Mouse (Mus musculus): ENCODE results near the gene Fam3a. TPM values are rescaled to one million over a fixed set of nuclear protein-coding genes. Genes with fewer than 3 reads are reported as not detected.
"Not testable (repeated sequence)": the region's sequence is repeated elsewhere in the genome, so short reads cannot be mapped to it uniquely, and the experiment has no call there.

Fam3a gene
- polyA plus RNA-seq, 1 experiment from 2014 or later = 34.0 TPM

DNA sequence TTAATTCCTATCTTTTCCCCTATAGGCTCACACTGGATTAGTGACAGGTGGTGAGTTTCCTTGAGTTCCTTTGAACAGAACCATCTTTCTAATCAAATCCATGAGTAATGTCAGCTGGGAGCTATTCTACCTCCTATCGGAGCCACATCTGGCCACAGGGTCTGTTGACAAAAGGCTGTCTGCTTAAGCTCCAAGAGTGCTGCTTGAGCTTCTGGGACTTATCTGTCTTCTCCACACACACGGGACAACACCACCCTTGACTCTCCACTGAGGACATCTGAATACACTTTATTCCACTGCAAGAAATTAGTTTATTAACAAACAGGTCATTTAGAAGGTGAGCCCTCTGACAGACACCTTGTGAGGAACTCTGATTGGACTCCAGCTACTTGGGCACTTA lies 8.6 kb downstream of the Fam3a start:
- Histone ChIP-seq H3K9me3 (no peaks in the 10 kb centered on the region), H3K36me3 (replicated peaks) (no peaks in the 10 kb centered on the region), H3K9ac (no peak overlapping the region), H3K27me3 (no peaks in the 10 kb centered on the region), H3K4me1 (no peaks in the 10 kb centered on the region), H3K27ac (no peak overlapping the region), H3K4me3 (replicated peaks) (no peak overlapping the region), H3K4me2 (no peak overlapping the region)
- no peak for ATAC-seq (ENCODE audit: low FRiP score)
- WGBS = 78% methylated on average over 2 of the region's 2 CpGs

DNA sequence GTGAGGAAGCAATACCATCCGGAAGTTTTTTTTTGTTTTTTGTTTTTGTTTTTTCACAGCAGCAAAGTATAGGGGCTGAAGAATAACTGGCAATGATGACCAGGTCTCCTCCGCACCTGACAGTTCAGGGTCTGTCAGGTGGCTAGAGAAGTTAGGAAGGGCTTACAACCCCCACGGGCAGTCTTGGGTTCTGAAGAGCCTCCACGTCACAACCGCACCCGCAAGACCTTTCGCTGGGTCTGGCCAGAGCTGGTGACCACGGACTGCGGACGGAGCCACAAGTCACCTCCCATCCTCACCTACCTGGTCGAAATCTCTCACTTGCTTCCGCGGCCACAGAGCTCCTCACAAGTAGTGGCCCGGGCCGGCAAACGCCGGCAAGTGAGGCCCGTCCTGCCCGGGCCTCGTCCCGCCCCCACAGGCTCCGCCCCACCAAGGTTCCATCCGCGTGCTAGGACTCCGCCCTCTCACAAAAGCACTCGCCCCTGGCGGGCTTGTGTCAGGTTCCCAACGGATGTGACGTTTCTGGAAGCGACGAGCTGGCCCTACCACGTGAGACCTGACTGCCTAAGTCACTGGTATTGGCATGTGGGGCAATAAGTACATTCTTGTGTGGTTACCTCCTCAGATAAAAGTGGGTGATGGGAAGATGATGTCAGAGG lies 20.1 kb downstream of the Fam3a start, which contains the start of the genes Ubl4a and Slc10a3:
TSS of gene Ubl4a (minus strand) at position 331 of the 662 bp plus-strand sequence.
TSS of gene Slc10a3 (minus strand) at position 462 of the 662 bp plus-strand sequence.
- WGBS = 20% methylated on average over 32 of the region's 32 CpGs
- H3K4me1 ChIP-seq = no peaks in the 10 kb centered on the region

GRCm38 (mm10) chrX:74368209-74368909 lies 24.7 kb downstream of the Fam3a start:
- WGBS = 15% methylated on average over 42 of the region's 49 CpGs
- no peaks in the 10 kb centered on the region for H3K9me3 ChIP-seq
- H3K4me3 ChIP-seq (replicated peaks) = peak overlapping the region; percentile 57
- H3K27ac ChIP-seq = peak overlapping the region; percentile 65; the same call in 1 of the 2 replicates
- peak; percentile 76 for ATAC-seq (ENCODE audit: low FRiP score)
- H3K36me3 ChIP-seq (replicated peaks) = no peaks in the 10 kb centered on the region
- no peaks in the 10 kb centered on the region for H3K27me3 ChIP-seq
- H3K4me1 ChIP-seq = peaks cover 11% of the 10 kb centered on the region
- H3K9ac ChIP-seq = peak overlapping the region; percentile 77
- peak overlapping the region; percentile 62 for H3K4me2 ChIP-seq

More for the DNA sequence above, 20.1 kb downstream of the Fam3a start, which contains the start of the genes Ubl4a and Slc10a3:
- ATAC-seq (ENCODE audit: low FRiP score) = peak; percentile 91
- H3K36me3 ChIP-seq (replicated peaks) = no peaks in the 10 kb centered on the region
- no peaks in the 10 kb centered on the region for H3K27me3 ChIP-seq
- H3K27ac ChIP-seq = no peak within 1 kb of the TSS
- H3K4me2 ChIP-seq = peak within 1 kb of the TSS; percentile 55
- H3K4me3 ChIP-seq (replicated peaks) = peak within 1 kb of the TSS; percentile 41
- no peaks in the 10 kb centered on the region for H3K9me3 ChIP-seq
- peak within 1 kb of the TSS; percentile 52; the same call in 1 of the 2 replicates for H3K9ac ChIP-seq

DNA sequence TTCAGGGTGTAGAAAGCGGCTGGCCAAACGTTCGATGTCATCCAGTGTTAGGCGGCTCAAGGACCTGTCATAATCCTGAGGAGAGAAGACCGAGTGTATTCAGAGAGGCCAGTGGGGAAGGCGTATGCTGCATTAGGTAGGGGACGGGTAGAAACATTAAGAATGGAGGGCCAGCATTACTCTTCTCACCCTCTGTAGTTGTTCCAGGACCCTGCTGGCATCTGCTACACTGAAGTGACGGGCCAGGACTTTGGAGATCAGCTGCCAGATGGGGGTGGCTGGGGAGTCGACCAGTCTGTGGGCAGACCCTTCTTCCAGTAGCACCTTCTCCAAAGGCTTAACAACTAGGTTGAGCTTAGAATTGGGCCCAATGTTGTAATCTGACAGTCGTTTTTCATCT lies 25.6 kb downstream of the Fam3a start:
- Histone ChIP-seq H3K4me3 (replicated peaks) (peak overlapping the region; percentile 57), H3K4me1 (peaks cover 11% of the 10 kb centered on the region), H3K36me3 (replicated peaks) (no peaks in the 10 kb centered on the region), H3K4me2 (peak overlapping the region; percentile 62), H3K27ac (no peak overlapping the region), H3K9ac (peak overlapping the region; percentile 77), H3K27me3 (no peaks in the 10 kb centered on the region), H3K9me3 (no peaks in the 10 kb centered on the region)
- no peak for ATAC-seq (ENCODE audit: low FRiP score)
- WGBS = 72% methylated on average over 10 of the region's 10 CpGs

GRCm38 (mm10) chrX:74359171-74359570 lies 33.9 kb downstream of the Fam3a start:
- Histone ChIP-seq H3K27me3 (no peaks in the 10 kb centered on the region), H3K4me1 (no peaks in the 10 kb centered on the region), H3K4me2 (no peak overlapping the region), H3K9ac (no peak overlapping the region), H3K36me3 (replicated peaks) (no peaks in the 10 kb centered on the region), H3K9me3 (no peaks in the 10 kb centered on the region), H3K27ac (no peak overlapping the region), H3K4me3 (replicated peaks) (no peak overlapping the region)
- 41% methylated on average over 11 of the region's 11 CpGs for WGBS
- ATAC-seq (ENCODE audit: low FRiP score) = no peak

DNA sequence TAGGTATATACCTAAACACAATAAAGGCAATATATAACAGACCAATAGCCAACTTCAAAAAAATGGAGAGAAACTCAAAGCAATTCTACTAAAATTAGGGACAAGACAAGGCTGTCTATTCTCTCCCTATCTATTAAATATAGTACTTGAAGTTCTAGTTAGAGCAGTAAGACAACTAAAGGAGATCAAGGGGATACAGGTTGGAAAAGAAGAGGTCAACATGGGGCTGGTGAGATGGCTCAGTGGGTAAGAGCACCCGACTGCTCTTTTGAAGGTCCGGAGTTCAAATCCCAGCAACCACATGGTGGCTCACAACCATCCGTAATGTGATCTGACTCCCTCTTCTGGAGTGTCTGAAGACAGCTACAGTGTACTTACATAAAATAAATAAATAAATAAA lies 36.0 kb downstream of the Fam3a start:
- not testable (repeated sequence) for H3K9me3 ChIP-seq; H3K4me3 ChIP-seq (replicated peaks); ATAC-seq (ENCODE audit: low FRiP score); H3K4me1 ChIP-seq; H3K27me3 ChIP-seq; H3K27ac ChIP-seq; H3K36me3 ChIP-seq (replicated peaks); H3K4me2 ChIP-seq; H3K9ac ChIP-seq
- WGBS = 94% methylated on average over 3 of the region's 3 CpGs

DNA sequence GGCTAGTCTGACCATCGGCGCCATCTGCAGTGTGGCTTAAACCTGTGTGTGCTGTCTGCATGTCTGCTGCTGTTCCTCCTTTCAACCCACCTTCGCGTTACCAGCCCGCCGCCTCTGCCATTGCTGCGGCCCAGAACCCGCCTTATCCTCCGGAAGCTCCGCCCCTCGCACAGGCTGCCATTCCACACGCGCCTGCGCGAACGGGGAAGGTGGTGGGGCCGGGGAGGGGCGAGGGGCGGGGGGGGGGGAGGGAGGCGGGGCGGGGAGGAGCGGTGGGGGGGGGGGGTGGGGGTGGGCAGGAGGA lies 39.7 kb downstream of the Fam3a start, which contains the start of gene Lage3:
TSS of gene Lage3 (minus strand) at position 152 of the 304 bp plus-strand sequence.
- peak within 1 kb of the TSS; percentile 62 for H3K4me2 ChIP-seq
- 17% methylated on average over 12 of the region's 22 CpGs for WGBS
- H3K4me3 ChIP-seq (replicated peaks) = peak within 1 kb of the TSS; percentile 43
- ATAC-seq (ENCODE audit: low FRiP score) = peak; percentile 89
- H3K36me3 ChIP-seq (replicated peaks) = no peaks in the 10 kb centered on the region
- H3K27ac ChIP-seq = peak within 1 kb of the TSS; percentile 53
- H3K4me1 ChIP-seq = peaks cover 4% of the 10 kb centered on the region; the same call in 1 of the 2 replicates
- no peaks in the 10 kb centered on the region for H3K27me3 ChIP-seq
- H3K9ac ChIP-seq = peak within 1 kb of the TSS; percentile 61
- no peaks in the 10 kb centered on the region for H3K9me3 ChIP-seq

DNA sequence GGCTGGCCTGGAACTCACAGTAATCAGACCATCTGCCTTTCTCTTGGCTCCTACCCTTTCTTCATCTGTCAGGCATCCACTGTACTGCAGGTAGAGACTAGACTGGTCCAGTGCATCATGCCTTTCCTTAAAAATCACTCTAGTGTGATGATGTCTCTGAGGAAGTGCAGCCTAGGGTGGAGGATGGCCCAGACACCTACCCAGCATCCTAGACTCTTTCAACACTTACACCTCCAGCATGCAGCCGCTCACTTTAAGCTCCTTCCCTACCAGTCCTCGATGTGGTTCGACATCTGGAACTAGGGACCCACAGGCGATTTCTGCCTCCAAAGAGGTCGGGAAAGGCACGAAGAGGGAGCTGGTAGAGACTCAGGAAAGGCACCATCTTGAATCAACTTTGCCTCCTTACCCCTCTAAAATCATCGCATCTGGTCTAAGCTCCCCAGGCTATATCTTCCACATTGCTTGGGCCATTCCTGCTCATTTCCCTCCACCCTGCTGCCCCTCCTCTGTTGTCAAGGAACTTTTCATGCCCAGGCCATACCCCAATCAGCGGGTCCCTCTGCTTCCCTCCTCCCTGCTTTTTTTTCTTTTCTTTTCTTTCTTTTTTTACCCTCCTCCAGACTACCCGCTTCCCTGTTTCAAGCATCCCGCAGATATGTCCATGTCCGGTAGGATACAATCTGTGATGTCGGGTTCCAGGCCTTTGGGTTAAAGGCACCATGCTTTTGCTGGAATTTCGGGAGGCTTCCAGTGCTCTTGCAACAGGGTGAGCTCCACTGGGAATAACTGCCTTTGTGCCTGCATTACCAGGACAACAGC lies 40.2 kb downstream of the Fam3a start:
- no peaks in the 10 kb centered on the region for H3K36me3 ChIP-seq (replicated peaks)
- H3K9ac ChIP-seq = peak overlapping the region; percentile 61
- 25% methylated on average over 13 of the region's 13 CpGs for WGBS
- H3K27ac ChIP-seq = peak overlapping the region; percentile 53
- peak overlapping the region; percentile 43 for H3K4me3 ChIP-seq (replicated peaks)
- peak overlapping the region; percentile 62 for H3K4me2 ChIP-seq
- peaks cover 4% of the 10 kb centered on the region; the same call in 1 of the 2 replicates for H3K4me1 ChIP-seq
- no peaks in the 10 kb centered on the region for H3K9me3 ChIP-seq
- ATAC-seq (ENCODE audit: low FRiP score) = peak; percentile 53
- H3K27me3 ChIP-seq = no peaks in the 10 kb centered on the region

Other genes starting within 250 kb of the Fam3a start
- not detected in 2 replicates for gene Tex28, start 225.4 kb downstream of the Fam3a start, polyA plus RNA-seq (2016; fragmentation: Nextera tagmentation; extraction: Ambion mirVana)
- gene Tktl1, start 216.0 kb downstream of the Fam3a start, polyA plus RNA-seq (2016; fragmentation: Nextera tagmentation; extraction: Ambion mirVana) = 0.13 and 0.19 TPM in 2 replicates
- gene Flna, start 143.5 kb downstream of the Fam3a start, polyA plus RNA-seq (2016; fragmentation: Nextera tagmentation; extraction: Ambion mirVana) = 198 and 216 TPM in 2 replicates
- gene Emd, start 138.6 kb downstream of the Fam3a start, polyA plus RNA-seq (2016; fragmentation: Nextera tagmentation; extraction: Ambion mirVana) = 20.5 and 23.5 TPM in 2 replicates
- 555 and 564 TPM in 2 replicates for gene Rpl10, start 122.5 kb downstream of the Fam3a start, polyA plus RNA-seq (2016; fragmentation: Nextera tagmentation; extraction: Ambion mirVana)
- gene Taz, start 111.4 kb downstream of the Fam3a start, polyA plus RNA-seq (2016; fragmentation: Nextera tagmentation; extraction: Ambion mirVana) = 81.6 and 84.3 TPM in 2 replicates
- gene Dnase1l1, start 110.9 kb downstream of the Fam3a start, polyA plus RNA-seq (2016; fragmentation: Nextera tagmentation; extraction: Ambion mirVana) = 5.0 TPM in 2 replicates
- gene Atp6ap1, start 96.2 kb downstream of the Fam3a start, polyA plus RNA-seq (2016; fragmentation: Nextera tagmentation; extraction: Ambion mirVana) = 101 and 104 TPM in 2 replicates
- 561 and 617 TPM in 2 replicates for gene Gdi1, start 88.3 kb downstream of the Fam3a start, polyA plus RNA-seq (2016; fragmentation: Nextera tagmentation; extraction: Ambion mirVana)
- gene Fam50a, start 80.2 kb downstream of the Fam3a start, polyA plus RNA-seq (2016; fragmentation: Nextera tagmentation; extraction: Ambion mirVana) = 64.1 and 68.6 TPM in 2 replicates
- 47.7 and 55.3 TPM in 2 replicates for gene Plxna3, start 64.2 kb downstream of the Fam3a start, polyA plus RNA-seq (2016; fragmentation: Nextera tagmentation; extraction: Ambion mirVana)
- 105 and 106 TPM in 2 replicates for gene Lage3, start 39.7 kb downstream of the Fam3a start, polyA plus RNA-seq (2016; fragmentation: Nextera tagmentation; extraction: Ambion mirVana)
- gene Ubl4a, start 20.1 kb downstream of the Fam3a start, polyA plus RNA-seq (2016; fragmentation: Nextera tagmentation; extraction: Ambion mirVana) = 68.2 and 68.5 TPM in 2 replicates
- gene Slc10a3, start 19.9 kb downstream of the Fam3a start, polyA plus RNA-seq (2016; fragmentation: Nextera tagmentation; extraction: Ambion mirVana) = 8.3 and 8.8 TPM in 2 replicates
- 23.7 and 26.1 TPM in 2 replicates for gene Ikbkg, start within 50 bp of the Fam3a start, polyA plus RNA-seq (2016; fragmentation: Nextera tagmentation; extraction: Ambion mirVana)
- gene G6pdx, start 35.9 kb upstream of the Fam3a start, polyA plus RNA-seq (2016; fragmentation: Nextera tagmentation; extraction: Ambion mirVana) = 51.0 and 51.6 TPM in 2 replicates
- gene Gm6880, start 88.1 kb upstream of the Fam3a start, polyA plus RNA-seq (2016; fragmentation: Nextera tagmentation; extraction: Ambion mirVana) = not detected in 2 replicates
- gene Olfr1326-ps1, start 181.6 kb upstream of the Fam3a start, polyA plus RNA-seq (2016; fragmentation: Nextera tagmentation; extraction: Ambion mirVana) = not detected in 2 replicates
- not detected in 2 replicates for gene Olfr1325, start 199.4 kb upstream of the Fam3a start, polyA plus RNA-seq (2016; fragmentation: Nextera tagmentation; extraction: Ambion mirVana)